Mouse (Mus musculus) G1E (cell line): ENCODE data around the gene Plekho1. TPM values are rescaled to one million over a fixed set of nuclear protein-coding genes. Genes with fewer than 3 reads are reported as not detected.
A peak's percentile ranks its signal among the peaks of the same experiment; 100 is the strongest.
"Not testable (repeated sequence)": the region's sequence is repeated elsewhere in the genome, so short reads cannot be mapped to it uniquely, and the experiment has no call there.

Experiments used
- ATAC-seq: 2 replicates; pipeline ENCODE4 v1.8.0; 2016; ENCODE audit warnings: mild to moderate bottlenecking; ENCODE audit not compliant: insufficient number of reproducible peaks, poor library complexity, low FRiP score, severe bottlenecking; ENCODE audit errors: extremely low read depth
- DNase-seq: peaks from one replicate; pipeline ENCODE4 v3.0.0; 2012; ENCODE audit warnings: low spot score
- H3K27me3 ChIP-seq: 2 replicates; pipeline ENCODE4 v1.6.1; 2012; ENCODE audit warnings: mild to moderate bottlenecking, low read length, inconsistent platforms; ENCODE audit not compliant: insufficient read depth
- H3K36me3 ChIP-seq: replicated peaks from 2 replicates; pipeline ENCODE3; 2012; ENCODE audit warnings: mild to moderate bottlenecking, inconsistent platforms
- H3K4me1 ChIP-seq: 2 replicates; pipeline ENCODE4 v1.6.1; 2012; ENCODE audit warnings: low read depth, low read length, inconsistent platforms, mixed read lengths; ENCODE audit not compliant: insufficient read depth
- H3K4me3 ChIP-seq: 2 replicates; pipeline ENCODE4 v1.5.1; 2012; ENCODE audit warnings: low read depth, mild to moderate bottlenecking, inconsistent platforms, low read length, moderate library complexity, mixed read lengths
- H3K9me3 ChIP-seq: replicated peaks from 2 replicates; pipeline ENCODE4 v1.6.1; 2012; ENCODE audit warnings: inconsistent platforms
- CTCF ChIP-seq: IDR thresholded peaks from 2 replicates; pipeline ENCODE4 v1.5.1; 2012; ENCODE audit warnings: low read depth, low read length, inconsistent platforms, mixed read lengths
- GATA1 ChIP-seq: IDR thresholded peaks from 2 replicates; pipeline ENCODE4 v1.6.1; 2012; ENCODE audit warnings: borderline replicate concordance, low read length, inconsistent platforms, mixed read lengths
- GATA2 ChIP-seq: IDR thresholded peaks from 2 replicates; pipeline ENCODE4 v1.6.1; 2012; ENCODE audit warnings: low read depth, low read length, inconsistent platforms, borderline replicate concordance
- POLR2AphosphoS5 ChIP-seq: IDR thresholded peaks from 2 replicates; pipeline ENCODE4 v1.6.1; 2012; ENCODE audit warnings: low read depth, low read length, inconsistent platforms; ENCODE audit not compliant: insufficient replicate concordance
- TAL1 ChIP-seq: conservative IDR thresholded peaks from 2 replicates; pipeline ENCODE4 v1.6.1; 2012; ENCODE audit warnings: low read depth, low read length, inconsistent platforms, mixed read lengths
- polyA plus RNA-seq: library from polyadenylated mRNA; stranded (reverse); fragments of >175 nt; gene quantifications from 2 replicates; pipeline ENCODE4 v1.2.3, GENCODE M21; 2012
- total RNA-seq, 2 experiments: library from RNA; stranded (forward) in 1 of 2; stranded (reverse) in 1 of 2; fragments of 200-1000 nt in 1 of 2; fragments of >200 nt in 1 of 2; fragmentation: Nextera tagmentation in 1 of 2; gene quantifications; 2 replicates each; pipeline ENCODE4 v1.2.3; 2014 to 2017

Gene Plekho1
- total RNA-seq (2014; fragmentation: Nextera tagmentation): 9.7 and 23.3 TPM in 2 replicates
- 4.2 and 5.7 TPM in 2 replicates for total RNA-seq (2017)
- 10.9 and 14.1 TPM in 2 replicates for polyA plus RNA-seq

DNA sequence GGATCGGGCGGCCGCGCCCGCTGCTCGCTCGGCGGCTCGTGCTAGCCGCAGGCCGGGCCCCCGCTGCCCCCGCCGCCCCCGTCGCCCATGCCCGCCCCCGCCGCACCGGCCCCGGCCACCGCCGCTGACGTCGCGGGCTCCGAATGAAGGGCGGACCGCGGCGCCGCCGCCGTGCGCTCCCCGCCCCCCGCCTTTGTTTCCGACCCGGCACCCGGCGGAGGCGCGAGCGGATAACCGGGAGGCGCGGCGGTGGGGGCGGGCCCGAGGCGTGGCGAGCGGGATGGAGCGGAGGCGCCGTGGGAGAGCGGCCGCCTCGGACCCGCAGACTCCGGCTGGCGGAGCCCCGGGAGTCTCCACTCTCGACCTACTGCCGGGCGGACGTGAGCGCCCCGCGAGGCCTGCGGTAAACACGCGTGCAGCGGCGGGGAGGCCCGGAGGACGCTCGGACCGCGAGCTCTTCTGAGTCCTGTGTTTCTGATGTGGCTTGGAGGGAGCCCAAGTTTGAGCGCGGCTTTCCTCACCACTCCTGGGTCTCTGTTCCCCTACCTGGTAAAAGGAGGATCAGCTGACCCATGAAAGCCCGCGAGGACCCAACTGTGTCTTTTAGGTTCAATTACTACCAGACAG is at the start of gene Plekho1:
Gene Plekho1, minus strand, starts transcription at position 200 of the 627 bp plus-strand sequence.
- Histone ChIP-seq H3K9me3 (no peaks in the 10 kb centered on the region), H3K27me3 (peaks cover 39% of the 10 kb centered on the region), H3K4me3 (peak within 1 kb of the TSS; percentile 72), H3K36me3 (peaks cover 9% of the 10 kb centered on the region), H3K4me1 (peaks cover 68% of the 10 kb centered on the region)
- DNase-seq (no peak), ATAC-seq (no peak)
- TF ChIP-seq GATA1 (no peak), TAL1 (no peak), GATA2 (no peak), POLR2AphosphoS5 (no peak), CTCF (no peak)

DNA sequence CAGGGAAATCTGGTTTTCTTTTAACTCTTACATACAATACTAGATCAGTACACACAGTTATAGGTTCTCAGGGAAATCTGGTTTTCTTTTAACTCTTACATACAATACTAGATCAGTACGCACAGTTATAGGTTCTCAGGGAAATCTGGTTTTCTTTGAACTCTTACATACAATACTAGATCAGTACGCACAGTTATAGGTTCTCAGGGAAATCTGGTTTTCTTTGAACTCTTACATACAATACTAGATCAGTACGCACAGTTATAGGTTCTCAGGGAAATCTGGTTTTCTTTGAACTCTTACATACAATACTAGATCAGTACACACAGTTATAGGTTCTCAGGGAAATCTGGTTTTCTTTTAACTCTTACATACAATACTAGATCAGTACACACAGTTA is 48.8 kb upstream of the Plekho1 start:
- DNase-seq, H3K4me1 ChIP-seq, ATAC-seq, H3K9me3 ChIP-seq, H3K27me3 ChIP-seq, H3K4me3 ChIP-seq: not testable (repeated sequence)
- H3K36me3 ChIP-seq: peaks cover 45% of the 10 kb centered on the region

DNA sequence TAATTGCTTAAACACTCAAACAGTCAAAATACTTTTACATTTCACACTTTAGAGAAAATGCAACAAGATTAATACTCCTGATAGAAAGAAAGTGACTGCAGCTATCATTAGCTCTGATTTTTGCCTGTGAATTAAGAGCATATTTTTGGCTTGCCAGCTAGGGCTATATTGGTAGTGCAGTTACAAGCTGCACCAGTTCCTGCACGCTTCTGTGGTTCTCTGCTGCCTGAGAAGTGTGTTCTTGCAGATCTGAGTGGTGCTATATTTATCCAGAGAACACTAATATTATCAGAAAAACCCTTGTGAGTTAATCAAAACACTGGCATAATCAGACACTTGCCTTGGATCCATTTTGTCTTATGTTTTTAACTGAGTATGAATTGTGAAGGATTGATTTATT is 47.3 kb upstream of the Plekho1 start:
- peaks cover 45% of the 10 kb centered on the region for H3K36me3 ChIP-seq
- DNase-seq: no peak
- H3K9me3 ChIP-seq: no peaks in the 10 kb centered on the region
- no peaks in the 10 kb centered on the region for H3K27me3 ChIP-seq
- no peak for ATAC-seq
- H3K4me3 ChIP-seq: no peak overlapping the region
- TF ChIP-seq GATA1: no peak
- TF ChIP-seq TAL1: no peak
- no peak for TF ChIP-seq POLR2AphosphoS5
- TF ChIP-seq CTCF: no peak
- no peak for TF ChIP-seq GATA2
- H3K4me1 ChIP-seq: no peaks in the 10 kb centered on the region

DNA sequence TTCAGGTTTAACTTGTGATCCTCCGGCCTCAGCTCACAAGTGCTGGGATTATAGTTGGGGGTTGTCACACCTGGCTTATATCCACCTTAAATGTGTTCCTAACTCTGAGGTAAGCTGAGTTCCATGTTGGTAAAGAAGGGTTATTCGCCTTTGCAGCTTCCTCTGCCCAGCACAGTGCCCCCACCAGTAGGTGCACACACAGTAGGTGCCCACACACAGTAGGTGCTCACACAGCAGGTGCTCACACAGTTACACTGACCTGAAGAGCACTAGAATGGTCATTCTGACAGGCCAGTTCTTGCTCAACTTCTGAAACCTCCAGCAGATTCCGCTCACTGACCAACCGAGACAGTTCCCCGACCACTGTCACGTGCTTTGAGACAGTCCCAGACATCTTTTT is 45.3 kb upstream of the Plekho1 start:
- TF ChIP-seq GATA1 (no peak), CTCF (no peak)
- DNase-seq (no peak), ATAC-seq (no peak)
- Histone ChIP-seq H3K9me3 (no peaks in the 10 kb centered on the region), H3K4me3 (no peak overlapping the region), H3K27me3 (no peaks in the 10 kb centered on the region), H3K4me1 (no peaks in the 10 kb centered on the region), H3K36me3 (peaks cover 36% of the 10 kb centered on the region)

GRCm38 (mm10) chr3:96040663-96041006 is 44.8 kb upstream of the Plekho1 start:
- Histone ChIP-seq H3K36me3 (peaks cover 33% of the 10 kb centered on the region), H3K9me3 (no peaks in the 10 kb centered on the region), H3K27me3 (no peaks in the 10 kb centered on the region), H3K4me3 (no peak overlapping the region), H3K4me1 (no peaks in the 10 kb centered on the region)
- DNase-seq (no peak), ATAC-seq (no peak)
- TF ChIP-seq CTCF: no peak
- no peak for TF ChIP-seq TAL1
- TF ChIP-seq GATA1: no peak
- TF ChIP-seq GATA2: no peak
- TF ChIP-seq POLR2AphosphoS5: no peak

DNA sequence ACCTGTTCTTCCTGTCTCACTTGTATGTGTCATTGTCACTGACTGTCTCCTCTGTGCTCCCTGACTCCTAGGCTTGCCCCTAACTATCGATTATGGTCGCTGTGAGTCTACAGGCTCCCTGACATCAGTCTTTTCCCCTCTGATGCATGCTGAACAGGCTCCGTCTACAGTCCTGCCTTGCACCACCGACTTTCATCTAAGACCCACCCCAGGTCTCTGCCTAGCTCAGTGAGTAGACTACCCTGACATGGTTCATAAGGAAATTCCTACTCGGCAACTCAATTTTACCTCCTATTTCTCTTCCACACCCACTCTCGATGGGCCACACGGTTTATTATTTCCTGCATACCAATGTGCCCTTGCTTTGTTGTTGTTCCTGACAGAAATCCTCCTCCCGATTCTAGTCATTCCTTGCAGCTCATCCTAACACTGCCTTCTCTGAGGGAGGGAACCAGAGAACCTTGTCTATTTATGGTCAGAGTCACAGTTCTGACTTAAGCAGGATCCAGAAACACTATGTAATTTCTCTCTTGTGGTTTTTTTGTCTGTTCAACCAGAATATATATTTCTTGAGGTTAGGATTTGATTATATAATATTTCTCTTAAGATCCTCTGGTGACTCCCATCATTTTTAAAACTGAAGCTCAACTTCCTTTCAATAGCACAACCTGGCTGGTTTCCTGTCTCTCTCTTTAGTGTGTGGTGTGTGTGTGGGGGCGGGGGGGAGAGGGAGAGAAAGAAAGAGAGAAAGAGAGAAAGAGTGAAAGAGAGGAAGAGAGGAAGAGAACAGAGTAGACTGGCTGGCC is 44.3 kb upstream of the Plekho1 start:
- H3K4me1 ChIP-seq: no peaks in the 10 kb centered on the region
- H3K27me3 ChIP-seq: no peaks in the 10 kb centered on the region
- ATAC-seq (no peak), DNase-seq (no peak)
- no peak for TF ChIP-seq TAL1
- no peak for TF ChIP-seq GATA2
- TF ChIP-seq GATA1: no peak
- no peak for TF ChIP-seq POLR2AphosphoS5
- no peak for TF ChIP-seq CTCF
- H3K36me3 ChIP-seq: peaks cover 31% of the 10 kb centered on the region
- H3K4me3 ChIP-seq: no peak overlapping the region
- H3K9me3 ChIP-seq: no peaks in the 10 kb centered on the region
